8 mouse cellular contexts compared by ENCODE assay signal in the genomic region with DNA sequence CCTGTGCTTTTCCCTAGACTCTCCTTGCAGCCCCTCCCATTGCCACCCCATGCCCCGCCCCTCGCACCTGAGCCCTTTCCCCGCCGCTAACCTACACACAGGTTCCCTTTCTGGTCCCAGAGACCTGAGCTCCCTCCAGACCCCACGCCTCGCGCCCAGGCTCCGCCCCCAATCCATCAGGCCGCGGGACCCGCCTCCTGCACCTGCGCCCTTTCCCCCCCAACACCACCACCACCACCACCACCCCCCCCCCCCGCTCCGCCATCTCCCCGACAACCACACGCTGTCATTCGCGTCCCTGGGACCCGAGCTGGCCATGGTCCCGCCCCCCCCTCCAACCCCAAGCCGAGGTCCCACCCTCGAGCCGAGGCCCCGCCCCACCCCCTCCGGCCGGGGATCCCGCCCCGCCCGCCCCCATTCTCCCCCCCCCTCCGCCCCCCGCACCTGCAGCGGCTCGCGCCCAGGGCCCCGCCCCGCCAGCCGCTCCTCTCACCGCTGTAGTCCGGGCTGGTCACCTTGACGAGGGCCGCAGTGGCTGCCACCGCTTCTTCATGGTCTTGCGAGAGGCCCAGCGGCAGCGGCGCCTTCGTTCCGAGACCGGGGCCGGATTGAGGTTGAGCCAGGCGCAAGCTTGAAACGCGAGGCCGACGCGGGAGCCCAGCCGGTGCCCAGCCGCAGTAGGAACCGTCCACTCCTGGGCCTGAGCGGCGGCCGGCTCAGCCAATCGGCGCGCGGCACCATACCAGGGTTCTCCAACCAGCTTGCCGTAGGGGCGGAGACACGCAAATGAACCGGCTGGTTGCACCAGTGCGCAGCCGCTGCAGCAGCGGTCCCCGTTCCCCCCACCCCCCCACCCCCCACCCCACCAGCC. TPM values are rescaled to one million over a fixed set of nuclear protein-coding genes. Genes with fewer than 3 reads are reported as not detected.
DNase-seq lines count a peak whose midpoint lies in the region; ATAC-seq and TF ChIP-seq lines count a peak whose summit lies in the region.

Gene Ralgps1, minus strand, starts transcription at position 710 of the 871 bp plus-strand sequence.

- H3K27me3 ChIP-seq in embryonic facial prominence, embryonic 14.5 days (replicated peaks; ENCODE audit: control insufficient read depth, insufficient read depth, low read length): no peaks in the 10 kb centered on the region
- no peaks in the 10 kb centered on the region for H3K27me3 ChIP-seq in heart, adult 2 months (ENCODE audit: control insufficient read depth, insufficient read depth, low read length)
- H3K27me3 ChIP-seq in limb, embryonic 13.5 days: no peaks in the 10 kb centered on the region
- H3K27me3 ChIP-seq in midbrain, embryonic 16.5 days (ENCODE audit: control insufficient read depth, insufficient read depth, low read depth, low read length): no peaks in the 10 kb centered on the region; the same call in 1 of the 2 replicates

- peak; percentile 97 for DNase-seq in 3T3-L1 (ENCODE audit: low read depth, low spot score)
- peak; percentile 84 to 90 for DNase-seq in adrenal gland, postnatal 4 days (ENCODE audit: low spot score in 2 of 2)
- DNase-seq in embryonic facial prominence, embryonic 14.5 days (ENCODE audit: low spot score): peak; percentile 98
- DNase-seq in heart, adult 2 months: peak; percentile 97 to 99
- DNase-seq in kidney, adult 8-10 months: peak; percentile 98
- DNase-seq in spleen, postnatal 10 days (ENCODE audit: low spot score in 2 of 2): peak; percentile 84 to 94

- peak within 1 kb of the TSS; percentile 68 for H3K9ac ChIP-seq in embryonic facial prominence, embryonic 14.5 days (ENCODE audit: low read depth, low read length)
- H3K9ac ChIP-seq in heart, adult 2 months (ENCODE audit: low read depth, low read length): peak within 1 kb of the TSS; percentile 81
- H3K9ac ChIP-seq in limb, embryonic 13.5 days: peak within 1 kb of the TSS; percentile 62
- peak within 1 kb of the TSS; percentile 77 for H3K9ac ChIP-seq in midbrain, embryonic 16.5 days (ENCODE audit: low read depth, low read length)

- peak within 1 kb of the TSS; percentile 88 for H3K27ac ChIP-seq in embryonic facial prominence, embryonic 14.5 days (replicated peaks; ENCODE audit: low read depth, low read length)
- H3K27ac ChIP-seq in heart, adult 2 months: peak within 1 kb of the TSS; percentile 92
- H3K27ac ChIP-seq in limb, embryonic 13.5 days: peak within 1 kb of the TSS; percentile 84; the same call in 1 of the 2 replicates
- H3K27ac ChIP-seq in midbrain, embryonic 16.5 days (ENCODE audit: low read length): peak within 1 kb of the TSS; percentile 93

- H3K36me3 ChIP-seq in embryonic facial prominence, embryonic 14.5 days (ENCODE audit: control insufficient read depth, insufficient read depth, low read length): no peaks in the 10 kb centered on the region
- no peaks in the 10 kb centered on the region for H3K36me3 ChIP-seq in heart, adult 2 months (ENCODE audit: control insufficient read depth, insufficient read depth, low read length)
- no peaks in the 10 kb centered on the region for H3K36me3 ChIP-seq in limb, embryonic 13.5 days
- no peaks in the 10 kb centered on the region; the same call in 1 of the 2 replicates for H3K36me3 ChIP-seq in midbrain, embryonic 16.5 days (ENCODE audit: control insufficient read depth, insufficient read depth, low read length)

- no peak for TF ChIP-seq EP300 in heart, adult 2 months (IDR thresholded peaks at IDR 0.05; ENCODE audit: insufficient read depth, low read depth, low read length)

- intact Hi-C loops in heart, adult 2 months (cut with DNase I): loop anchor here (5.0 kb wide), 1 partner anchor 61 kb away; the partner anchor contains the start of gene Zbtb34

- peak; percentile 49; the same call in 1 of the 2 replicates for TF ChIP-seq POLR2A in heart, adult 2 months (IDR thresholded peaks at IDR 0.05; ENCODE audit: insufficient read depth, low read depth, low read length)

- WGBS in embryonic facial prominence, embryonic 14.5 days: under 1% methylated on average over 18 of the region's 74 CpGs
- 0% methylated on average over 53 of the region's 74 CpGs for WGBS in heart, adult 2 months
- WGBS in limb, embryonic 13.5 days: under 1% methylated on average over 51 of the region's 74 CpGs
- under 1% methylated on average over 53 of the region's 74 CpGs for WGBS in midbrain, embryonic 16.5 days

- no peaks in the 10 kb centered on the region; the same call in 1 of the 2 replicates for H3K79me2 ChIP-seq in heart, adult 2 months (replicated peaks; ENCODE audit: control insufficient read depth, insufficient read depth, low read length)

- H3K4me1 ChIP-seq in embryonic facial prominence, embryonic 14.5 days (ENCODE audit: control insufficient read depth, insufficient read depth, low read length): no peaks in the 10 kb centered on the region
- no peaks in the 10 kb centered on the region; the same call in 1 of the 2 replicates for H3K4me1 ChIP-seq in heart, adult 2 months (ENCODE audit: control insufficient read depth, insufficient read depth, low read length)
- H3K4me1 ChIP-seq in limb, embryonic 13.5 days: peaks cover 7% of the 10 kb centered on the region
- peaks cover 22% of the 10 kb centered on the region for H3K4me1 ChIP-seq in midbrain, embryonic 16.5 days (ENCODE audit: control insufficient read depth, insufficient read depth, low read length)

- no peaks in the 10 kb centered on the region for H3K9me3 ChIP-seq in embryonic facial prominence, embryonic 14.5 days (ENCODE audit: control insufficient read depth, low read length)
- no peaks in the 10 kb centered on the region for H3K9me3 ChIP-seq in limb, embryonic 13.5 days
- no peaks in the 10 kb centered on the region for H3K9me3 ChIP-seq in midbrain, embryonic 16.5 days (replicated peaks; ENCODE audit: control insufficient read depth, low read length, poor library complexity, severe bottlenecking)

- H3K4me2 ChIP-seq in embryonic facial prominence, embryonic 14.5 days (ENCODE audit: low read depth, low read length): peak within 1 kb of the TSS; percentile 71
- peak within 1 kb of the TSS; percentile 73 for H3K4me2 ChIP-seq in limb, embryonic 13.5 days (replicated peaks)
- peak within 1 kb of the TSS; percentile 77 for H3K4me2 ChIP-seq in midbrain, embryonic 16.5 days (ENCODE audit: low read length)

- ATAC-seq in embryonic facial prominence, embryonic 14.5 days (ENCODE audit: low read depth): peak; percentile 99
- peak; percentile 99 for ATAC-seq in limb, embryonic 13.5 days (ENCODE audit: low FRiP score, low read depth)
- peak; percentile 99 for ATAC-seq in midbrain, embryonic 16.5 days

- H3K4me3 ChIP-seq in embryonic facial prominence, embryonic 14.5 days (ENCODE audit: low read depth, low read length): peak within 1 kb of the TSS; percentile 70
- H3K4me3 ChIP-seq in heart, adult 2 months: peak within 1 kb of the TSS; percentile 94
- peak within 1 kb of the TSS; percentile 65 for H3K4me3 ChIP-seq in limb, embryonic 13.5 days
- peak within 1 kb of the TSS; percentile 47 for H3K4me3 ChIP-seq in midbrain, embryonic 16.5 days (ENCODE audit: low read depth, low read length)

- no peak for TF ChIP-seq CTCF in heart, adult 2 months (IDR thresholded peaks at IDR 0.05)

RNA-seq across cellular contexts. Expression of gene Ralgps1, which starts in this region (rescaled TPM):
- 10 to 100 TPM in 1 of 2 experiments, 1 to 10 TPM in 1; 7.6 to 10.1 TPM for total RNA-seq in adrenal gland, postnatal 4 days (2021)
- 3.6 and 4.2 TPM in 2 replicates for polyA plus RNA-seq in embryonic facial prominence, embryonic 14.5 days (2014; fragmentation: Nextera tagmentation; extraction: Ambion mirVana)
- total RNA-seq in heart, adult 2 months (2021): 1 to 10 TPM; 4.9 to 5.3 TPM
- polyA plus RNA-seq in heart, adult 2 months (2012; rRNA removed): 3.8 and 5.2 TPM in 2 replicates
- 4.3 and 5.1 TPM in 2 replicates for polyA plus RNA-seq in limb, embryonic 13.5 days (2015; fragmentation: Nextera tagmentation; extraction: Ambion mirVana)
- polyA plus RNA-seq in midbrain, embryonic 16.5 days (2015; fragmentation: Nextera tagmentation; extraction: Ambion mirVana): 48.4 and 54.3 TPM in 2 replicates

Comparison
In these comparisons a context has a peak if more than half of its experiments do, and no peak if none do; other contexts are left out.
1. Peak in every context shown above with its lines: DNase-seq, ATAC-seq, H3K4me3 ChIP-seq and H3K27ac ChIP-seq.